ENCODE assay signal across 9 mouse cellular contexts in genomic region chr6:51593446-51594035, GRCm38 (mm10).
DNase-seq lines count a peak whose midpoint lies in the region; ATAC-seq lines count a peak whose summit lies in the region.
"Had no signal": no experiment of that assay in that cellular context is flagged by ENCODE, and none has a peak within 500 bp of the region (broad histone marks: within the 10 kb centered on the region; RNA-seq: fewer than 3 reads in every experiment).

No protein-coding gene starts in this region.

- no peak overlapping the region for H3K4me3 ChIP-seq in heart, embryonic 10.5 days
- H3K4me3 ChIP-seq in hindbrain, embryonic 13.5 days: no peak overlapping the region
- H3K4me3 ChIP-seq in neural tube, embryonic 13.5 days: no peak overlapping the region
- no peak overlapping the region for H3K4me3 ChIP-seq in heart, embryonic 12.5 days

- peak; percentile 67 for DNase-seq in heart, embryonic 10.5 days (ENCODE audit: low spot score)
- no peak for DNase-seq in heart, adult 18-20 months
- peak; percentile 31 for DNase-seq in fat pad, adult 2 months (ENCODE audit: extremely low read depth, low read depth, low spot score)
- no peak for DNase-seq in ovary, adult 18-20 months (ENCODE audit: low spot score)

- ATAC-seq in hindbrain, embryonic 13.5 days (ENCODE audit: low FRiP score): no peak
- no peak for ATAC-seq in neural tube, embryonic 13.5 days (ENCODE audit: low read depth)
- no peak for ATAC-seq in megakaryocyte, adult 5-6 weeks (ENCODE audit: poor library complexity, severe bottlenecking)
- ATAC-seq in heart, embryonic 12.5 days (ENCODE audit: insufficient number of reproducible peaks, low FRiP score): no peak
- ATAC-seq: liver, embryonic 12.5 days had no signal

- peaks cover 21% of the 10 kb centered on the region for H3K4me1 ChIP-seq in heart, embryonic 10.5 days
- peaks cover 46% of the 10 kb centered on the region for H3K4me1 ChIP-seq in hindbrain, embryonic 13.5 days (replicated peaks)
- peaks cover 58% of the 10 kb centered on the region for H3K4me1 ChIP-seq in neural tube, embryonic 13.5 days (replicated peaks)
- peaks cover 7% of the 10 kb centered on the region for H3K4me1 ChIP-seq in heart, embryonic 12.5 days (replicated peaks)

- H3K36me3 ChIP-seq in heart, embryonic 10.5 days: peaks cover 2% of the 10 kb centered on the region; the same call in 1 of the 2 replicates
- no peaks in the 10 kb centered on the region for H3K36me3 ChIP-seq in hindbrain, embryonic 13.5 days
- no peaks in the 10 kb centered on the region for H3K36me3 ChIP-seq in neural tube, embryonic 13.5 days
- peaks cover 3% of the 10 kb centered on the region; the same call in 1 of the 2 replicates for H3K36me3 ChIP-seq in heart, embryonic 12.5 days
- H3K36me3 ChIP-seq: liver, embryonic 12.5 days had no signal

- 85% methylated on average over 10 of the region's 10 CpGs for WGBS in heart, embryonic 10.5 days
- 31% methylated on average over 10 of the region's 10 CpGs for WGBS in hindbrain, embryonic 13.5 days
- 21% methylated on average over 10 of the region's 10 CpGs for WGBS in neural tube, embryonic 13.5 days
- 84% methylated on average over 10 of the region's 10 CpGs for WGBS in heart, embryonic 12.5 days

- no peaks in the 10 kb centered on the region for H3K9me3 ChIP-seq in heart, embryonic 10.5 days
- H3K9me3 ChIP-seq in hindbrain, embryonic 13.5 days: no peaks in the 10 kb centered on the region
- no peaks in the 10 kb centered on the region for H3K9me3 ChIP-seq in neural tube, embryonic 13.5 days
- H3K9me3 ChIP-seq in heart, embryonic 12.5 days (replicated peaks): no peaks in the 10 kb centered on the region
- H3K9me3 ChIP-seq: liver, embryonic 12.5 days had no signal

- H3K27ac ChIP-seq in heart, embryonic 10.5 days: no peak overlapping the region
- peak overlapping the region; percentile 100 for H3K27ac ChIP-seq in hindbrain, embryonic 13.5 days
- H3K27ac ChIP-seq in neural tube, embryonic 13.5 days (replicated peaks): peak overlapping the region; percentile 99
- no peak overlapping the region for H3K27ac ChIP-seq in heart, embryonic 12.5 days (ENCODE audit: poor library complexity, severe bottlenecking)
- H3K27ac ChIP-seq: liver, embryonic 12.5 days had no signal

- H3K9ac ChIP-seq in hindbrain, embryonic 13.5 days: peak overlapping the region; percentile 85
- H3K9ac ChIP-seq in neural tube, embryonic 13.5 days: peak overlapping the region; percentile 79
- no peak overlapping the region for H3K9ac ChIP-seq in heart, embryonic 12.5 days
- H3K9ac ChIP-seq: liver, embryonic 12.5 days had no signal

- H3K4me2 ChIP-seq in hindbrain, embryonic 13.5 days: peak overlapping the region; percentile 79
- H3K4me2 ChIP-seq in neural tube, embryonic 13.5 days: peak overlapping the region; percentile 81
- no peak overlapping the region for H3K4me2 ChIP-seq in heart, embryonic 12.5 days

- H3K27me3 ChIP-seq in heart, embryonic 10.5 days (ENCODE audit: insufficient read depth, poor library complexity, severe bottlenecking): no peaks in the 10 kb centered on the region
- H3K27me3 ChIP-seq in hindbrain, embryonic 13.5 days: no peaks in the 10 kb centered on the region
- H3K27me3 ChIP-seq in neural tube, embryonic 13.5 days: peaks cover 6% of the 10 kb centered on the region; the same call in 1 of the 2 replicates
- no peaks in the 10 kb centered on the region for H3K27me3 ChIP-seq in heart, embryonic 12.5 days (replicated peaks)

Comparison
In these comparisons a context has a peak if more than half of its experiments do, and no peak if none do; other contexts are left out.
1. DNase-seq: peak in heart, embryonic 10.5 days (single experiment) and fat pad, adult 2 months (single experiment); none in heart, adult 18-20 months (0 of 2) and ovary, adult 18-20 months (single experiment).
2. H3K27ac ChIP-seq: peak in hindbrain, embryonic 13.5 days (single experiment) and neural tube, embryonic 13.5 days (single experiment); none in heart, embryonic 10.5 days (single experiment) and heart, embryonic 12.5 days (single experiment).